Mouse (Mus musculus) lung, postnatal 25 days (tissue): ENCODE measurements at regions not wholly inside any gene's neighbourhood (a gene's known extent, or its start where the extent isn't known, plus 50 kb on each side); places are given as distances from the start of the nearest gene placed in this dataset.
"Not testable (repeated sequence)": the region's sequence is repeated elsewhere in the genome, so short reads cannot be mapped to it uniquely, and the experiment has no call there.

Experiments
- DNase-seq: peaks from one replicate; pipeline ENCODE4 v3.0.0; 2022; ENCODE audit warnings: low spot score

- peak; percentile 65 for DNase-seq
These were observed 153.7 kb downstream of the Car8 start for GRCm38 (mm10) chr4:8084954-8085639.

GRCm38 (mm10) chr4:8079349-8079748 is 159.5 kb downstream of the Car8 start:
- DNase-seq, result peak; percentile 7

GRCm38 (mm10) chr4:8072989-8073573 is 165.8 kb downstream of the Car8 start:
- no peak for DNase-seq

GRCm38 (mm10) chr4:8070693-8071092 is 168.1 kb downstream of the Car8 start:
- DNase-seq, result not testable (repeated sequence)

- peak; percentile 1 for DNase-seq
These were observed 170.8 kb downstream of the Car8 start for GRCm38 (mm10) chr4:8068086-8068485.

- DNase-seq, result no peak
These were observed 197.1 kb downstream of the Car8 start for GRCm38 (mm10) chr4:8041776-8042175.

- DNase-seq, result no peak
These were observed 201.0 kb downstream of the Car8 start for GRCm38 (mm10) chr4:8037863-8038262.

GRCm38 (mm10) chr4:8033402-8033801 is 205.4 kb downstream of the Car8 start:
- DNase-seq, result not testable (repeated sequence)

- DNase-seq, result peak; percentile 40
These were observed 233.7 kb downstream of the Car8 start for GRCm38 (mm10) chr4:8005155-8005554.

- DNase-seq, result no peak
These were observed 241.3 kb downstream of the Car8 start for GRCm38 (mm10) chr4:7997575-7997953.

- no peak for DNase-seq
These were observed 241.8 kb downstream of the Car8 start for GRCm38 (mm10) chr4:7996923-7997574.

GRCm38 (mm10) chr4:7992944-7993343 is 245.9 kb downstream of the Car8 start:
- no peak for DNase-seq

- no peak for DNase-seq
These were observed 251.1 kb downstream of the Car8 start for GRCm38 (mm10) chr4:7987781-7988180.

- no peak for DNase-seq
These were observed 251.5 kb downstream of the Car8 start for GRCm38 (mm10) chr4:7987346-7987745.

GRCm38 (mm10) chr4:7984814-7985213 is 254.0 kb downstream of the Car8 start:
- DNase-seq, result no peak

- no peak for DNase-seq
These were observed 259.0 kb downstream of the Car8 start for GRCm38 (mm10) chr4:7979772-7980351.

- no peak for DNase-seq
These were observed 261.0 kb downstream of the Car8 start for GRCm38 (mm10) chr4:7977661-7978444.

- DNase-seq, result no peak
These were observed 268.6 kb downstream of the Car8 start for GRCm38 (mm10) chr4:7970272-7970671.

GRCm38 (mm10) chr4:7965663-7966062 is 273.2 kb downstream of the Car8 start:
- no peak for DNase-seq

GRCm38 (mm10) chr4:7961521-7962172 is 277.2 kb downstream of the Car8 start:
- no peak for DNase-seq

GRCm38 (mm10) chr4:7960335-7960734 is 278.5 kb downstream of the Car8 start:
- no peak for DNase-seq

GRCm38 (mm10) chr4:7948020-7948419 is 290.8 kb downstream of the Car8 start:
- DNase-seq, result no peak
